Mouse (Mus musculus) embryonic facial prominence, embryonic 12.5 days (tissue): ENCODE data around the gene Gbe1. TPM values are rescaled to one million over a fixed set of nuclear protein-coding genes. Genes with fewer than 3 reads are reported as not detected.
A peak's percentile ranks its signal among the peaks of the same experiment; 100 is the strongest.

Experiments
- ATAC-seq: fragments of 200-750 bp; cut with Nextera tagmentation; 2 replicates; pipeline ENCODE4 v1.8.0; 2017; ENCODE audit not compliant: insufficient number of reproducible peaks, insufficient read depth, low FRiP score, low TSS enrichment
- H3K27ac ChIP-seq: fragments of 300-500 bp; sonication (generic); 2 replicates; pipeline ENCODE4 v1.5.1; 2016; ENCODE audit warnings: mild to moderate bottlenecking
- H3K27me3 ChIP-seq: fragments of 300-500 bp; sonication (generic); 2 replicates; pipeline ENCODE4 v1.6.1; 2016; ENCODE audit warnings: mild to moderate bottlenecking, moderate library complexity
- H3K36me3 ChIP-seq: fragments of 300-500 bp; sonication (generic); 2 replicates; pipeline ENCODE4 v1.6.1; 2016; ENCODE audit warnings: mild to moderate bottlenecking
- H3K4me1 ChIP-seq: fragments of 300-500 bp; sonication (generic); 2 replicates; pipeline ENCODE4 v1.6.1; 2016
- H3K4me2 ChIP-seq: fragments of 300-500 bp; sonication (generic); replicated peaks from 2 replicates; pipeline ENCODE4 v1.6.1; 2016; ENCODE audit warnings: mild to moderate bottlenecking, moderate library complexity
- H3K4me3 ChIP-seq: fragments of 300-500 bp; sonication (generic); 2 replicates; pipeline ENCODE4 v1.5.1; 2016; ENCODE audit warnings: mild to moderate bottlenecking
- H3K9ac ChIP-seq: fragments of 300-500 bp; sonication (generic); 2 replicates; pipeline ENCODE4 v1.6.1; 2016; ENCODE audit warnings: mild to moderate bottlenecking, moderate library complexity
- H3K9me3 ChIP-seq: fragments of 300-500 bp; sonication (generic); 2 replicates; pipeline ENCODE4 v1.6.1; 2016; ENCODE audit warnings: mild to moderate bottlenecking, moderate library complexity
- WGBS: fragments of 180-500 bp; shearing (Covaris S2); methylation state at CpG from one replicate; pipeline ENCODE4 v1.1.7; 2016; 5-methylcytosine and 5-hydroxymethylcytosine counted together
- polyA plus RNA-seq: library from polyadenylated mRNA; unstranded; fragments of >200 nt; fragmentation: Nextera tagmentation; extraction: Ambion mirVana; gene quantifications from 2 replicates; pipeline ENCODE4 v1.2.1, GENCODE M21; 2016

Gene Gbe1
- polyA plus RNA-seq = 16.5 and 17.6 TPM in 2 replicates

DNA sequence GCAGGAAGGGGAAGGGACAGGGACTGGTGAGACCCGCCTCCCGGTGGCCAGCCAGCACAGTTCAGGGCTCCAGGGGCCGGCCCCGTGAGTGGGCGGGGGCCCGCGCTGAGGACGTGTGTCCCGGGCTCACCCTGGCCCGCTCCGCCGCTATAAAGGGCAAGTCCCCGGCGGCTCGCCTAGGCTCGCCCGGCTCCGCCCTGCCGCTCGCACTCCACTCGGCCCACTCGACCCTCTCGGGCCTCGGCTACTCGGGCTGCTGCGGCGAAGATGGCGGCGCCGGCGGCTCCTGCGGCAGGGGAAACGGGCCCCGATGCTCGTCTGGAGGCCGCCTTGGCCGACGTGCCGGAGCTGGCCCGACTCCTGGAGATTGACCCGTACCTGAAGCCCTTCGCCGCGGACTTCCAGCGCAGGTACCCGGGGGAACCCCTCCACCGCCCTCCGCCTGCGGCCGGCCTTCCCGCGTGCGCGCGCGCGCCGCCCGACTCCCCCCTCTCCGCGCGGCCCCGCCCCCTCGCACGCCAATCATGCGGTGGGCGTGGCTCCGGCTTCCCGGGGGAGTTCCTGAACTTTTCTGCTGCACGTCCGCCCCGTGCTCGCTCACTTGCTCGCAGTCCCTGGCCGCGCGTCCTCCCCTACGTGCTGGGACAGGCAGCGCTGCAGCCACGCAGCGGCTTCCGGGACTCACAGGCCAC lies at the start of gene Gbe1:
Gene Gbe1, plus strand, starts transcription at position 64 of the 692 bp plus-strand sequence.
- H3K4me3 ChIP-seq = peak within 1 kb of the TSS; percentile 57
- no peaks in the 10 kb centered on the region for H3K27me3 ChIP-seq
- H3K4me1 ChIP-seq = peaks cover 3% of the 10 kb centered on the region; the same call in 1 of the 2 replicates
- ATAC-seq = peak; percentile 97
- H3K27ac ChIP-seq = peak within 1 kb of the TSS; percentile 86
- H3K36me3 ChIP-seq = no peaks in the 10 kb centered on the region
- peak within 1 kb of the TSS; percentile 73 for H3K9ac ChIP-seq
- H3K4me2 ChIP-seq = peak within 1 kb of the TSS; percentile 52
- WGBS = under 1% methylated on average over 78 of the region's 82 CpGs
- no peaks in the 10 kb centered on the region for H3K9me3 ChIP-seq

DNA sequence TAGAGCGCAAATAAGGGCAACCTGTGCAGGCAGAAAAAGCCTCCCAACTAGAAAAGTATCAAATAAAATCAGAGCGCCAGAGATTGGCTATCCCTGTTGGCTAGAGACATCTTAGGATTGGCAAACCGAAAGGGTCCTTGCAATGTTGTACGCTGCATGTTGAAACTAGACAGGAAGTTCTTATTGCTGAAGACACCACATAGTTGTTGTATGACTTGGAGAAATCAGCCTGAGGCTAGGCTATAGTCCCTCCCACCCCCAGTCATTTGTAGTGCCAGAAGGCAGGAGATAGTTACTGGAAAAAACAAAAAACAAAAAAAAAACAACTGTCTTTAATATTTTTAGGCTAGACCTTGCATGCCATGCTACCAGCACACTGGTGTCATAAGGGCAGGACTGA lies 3.1 kb upstream of the Gbe1 start:
- Histone ChIP-seq H3K4me2 (no peak overlapping the region), H3K4me3 (no peak overlapping the region), H3K4me1 (peaks cover 3% of the 10 kb centered on the region; the same call in 1 of the 2 replicates), H3K27ac (no peak overlapping the region), H3K27me3 (no peaks in the 10 kb centered on the region), H3K36me3 (no peaks in the 10 kb centered on the region), H3K9me3 (no peaks in the 10 kb centered on the region), H3K9ac (no peak overlapping the region)
- WGBS = 95% methylated on average over 4 of the region's 4 CpGs
- no peak for ATAC-seq

DNA sequence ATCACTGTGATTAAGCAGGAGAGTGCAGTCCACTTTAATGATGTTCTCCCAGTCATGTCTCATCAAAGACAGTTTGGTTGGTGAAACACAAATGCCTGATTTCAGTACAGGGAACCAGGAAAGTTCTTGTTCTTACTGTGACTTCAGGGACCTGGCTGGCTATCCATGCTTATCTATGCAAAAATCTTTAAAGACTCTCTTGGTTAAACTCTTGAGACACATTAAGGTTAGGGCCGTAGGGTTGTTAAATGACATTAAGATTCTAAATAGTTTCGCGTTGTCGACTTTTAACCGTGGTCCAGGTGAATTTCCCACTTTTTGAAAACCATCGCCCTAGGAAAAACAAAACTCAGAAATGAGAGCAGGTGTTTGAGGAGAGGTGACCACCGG lies 258 bp upstream of the Gbe1 start:
- Histone ChIP-seq H3K9ac (peak overlapping the region; percentile 73), H3K27me3 (no peaks in the 10 kb centered on the region), H3K4me1 (peaks cover 3% of the 10 kb centered on the region; the same call in 1 of the 2 replicates), H3K4me3 (peak overlapping the region; percentile 57), H3K4me2 (peak overlapping the region; percentile 52), H3K36me3 (no peaks in the 10 kb centered on the region), H3K9me3 (no peaks in the 10 kb centered on the region), H3K27ac (peak overlapping the region; percentile 86; the same call in 1 of the 2 replicates)
- no peak for ATAC-seq
- WGBS = 4% methylated on average over 7 of the region's 7 CpGs

DNA sequence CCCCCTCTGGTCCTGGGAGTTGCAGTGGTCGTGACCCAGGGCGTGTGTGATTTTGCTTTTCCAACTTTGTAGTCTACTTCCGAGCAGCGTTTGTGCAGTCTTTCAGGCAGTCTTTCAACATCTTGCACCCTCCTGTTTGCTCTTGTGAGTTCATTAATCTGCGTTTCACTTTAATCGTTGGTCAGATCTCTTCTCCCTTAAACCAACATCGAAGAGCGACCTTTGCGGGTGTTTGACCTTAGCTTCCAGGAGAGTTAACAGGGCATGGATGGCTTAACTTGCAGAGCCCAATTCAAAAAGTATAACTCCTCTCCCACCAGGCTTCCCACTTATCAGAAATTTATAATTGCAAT lies 805 bp downstream of the Gbe1 start:
- no peaks in the 10 kb centered on the region for H3K36me3 ChIP-seq
- peak overlapping the region; percentile 52 for H3K4me2 ChIP-seq
- peak overlapping the region; percentile 86 for H3K27ac ChIP-seq
- H3K9me3 ChIP-seq = no peaks in the 10 kb centered on the region
- H3K27me3 ChIP-seq = no peaks in the 10 kb centered on the region
- 0% methylated on average over 9 of the region's 9 CpGs for WGBS
- H3K9ac ChIP-seq = peak overlapping the region; percentile 73
- peaks cover 3% of the 10 kb centered on the region; the same call in 1 of the 2 replicates for H3K4me1 ChIP-seq
- no peak for ATAC-seq
- H3K4me3 ChIP-seq = peak overlapping the region; percentile 57

- Histone ChIP-seq H3K4me1 (peaks cover 3% of the 10 kb centered on the region; the same call in 1 of the 2 replicates), H3K9me3 (no peaks in the 10 kb centered on the region), H3K9ac (no peak overlapping the region), H3K4me3 (no peak overlapping the region), H3K27me3 (no peaks in the 10 kb centered on the region), H3K27ac (no peak overlapping the region), H3K4me2 (no peak overlapping the region), H3K36me3 (no peaks in the 10 kb centered on the region)
- WGBS = 43% methylated on average over 3 of the region's 3 CpGs
- no peak for ATAC-seq
Observed at GRCm38 (mm10) chr16:70315261-70315660, 1.5 kb downstream of the Gbe1 start.

GRCm38 (mm10) chr16:70315862-70316390 lies 2.2 kb downstream of the Gbe1 start:
- Histone ChIP-seq H3K27ac (no peak overlapping the region), H3K9me3 (no peaks in the 10 kb centered on the region), H3K4me1 (peaks cover 3% of the 10 kb centered on the region; the same call in 1 of the 2 replicates), H3K36me3 (no peaks in the 10 kb centered on the region), H3K4me2 (no peak overlapping the region), H3K9ac (no peak overlapping the region), H3K4me3 (no peak overlapping the region), H3K27me3 (no peaks in the 10 kb centered on the region)
- no peak for ATAC-seq
- WGBS = 65% methylated on average over 3 of the region's 3 CpGs

GRCm38 (mm10) chr16:70319388-70319787 lies 5.6 kb downstream of the Gbe1 start:
- Histone ChIP-seq H3K27ac (no peak overlapping the region), H3K36me3 (no peaks in the 10 kb centered on the region), H3K4me1 (no peaks in the 10 kb centered on the region), H3K9me3 (no peaks in the 10 kb centered on the region), H3K9ac (no peak overlapping the region), H3K4me2 (no peak overlapping the region), H3K27me3 (no peaks in the 10 kb centered on the region), H3K4me3 (no peak overlapping the region)
- 88% methylated on average over 6 of the region's 6 CpGs for WGBS
- no peak for ATAC-seq

DNA sequence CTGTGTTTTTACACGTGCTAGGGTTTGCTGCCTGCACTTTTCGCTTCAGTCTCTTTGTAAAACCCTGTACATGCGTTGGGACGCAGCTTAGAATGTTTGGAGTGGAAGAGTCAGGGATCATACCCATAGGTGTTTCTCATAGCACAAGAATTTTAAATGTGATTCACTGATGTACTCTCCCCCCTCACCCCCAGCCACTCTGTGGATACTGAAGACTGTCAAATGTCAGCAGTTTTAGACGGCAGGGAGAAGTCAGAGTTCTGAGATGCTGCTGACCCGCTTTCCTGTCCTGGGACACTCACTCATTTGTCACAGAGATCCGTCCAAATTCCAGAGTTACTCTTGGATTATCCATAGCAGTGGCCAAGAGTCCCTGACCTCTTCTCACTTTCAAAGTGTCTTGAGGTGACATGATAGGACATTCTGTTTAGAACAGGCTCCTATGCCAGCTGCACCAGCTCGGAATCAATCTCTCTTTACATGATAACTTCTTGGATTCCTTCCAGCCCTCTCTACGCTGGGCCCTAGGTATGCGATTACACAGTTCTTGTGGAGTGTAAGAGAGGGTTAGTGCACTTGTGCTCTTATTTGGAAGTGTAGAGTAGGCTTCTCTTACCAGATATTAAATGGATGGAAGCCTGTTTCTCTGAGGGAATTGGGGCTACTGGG lies 7.0 kb downstream of the Gbe1 start:
- WGBS = 72% methylated on average over 10 of the region's 10 CpGs
- 0 out of 2 replicates have a peak, but pooled peaks have one; percentile 41 for ATAC-seq
- Histone ChIP-seq H3K9ac (no peak overlapping the region), H3K27ac (no peak overlapping the region), H3K27me3 (no peaks in the 10 kb centered on the region), H3K4me1 (no peaks in the 10 kb centered on the region), H3K9me3 (no peaks in the 10 kb centered on the region), H3K4me2 (no peak overlapping the region), H3K36me3 (no peaks in the 10 kb centered on the region), H3K4me3 (no peak overlapping the region)

DNA sequence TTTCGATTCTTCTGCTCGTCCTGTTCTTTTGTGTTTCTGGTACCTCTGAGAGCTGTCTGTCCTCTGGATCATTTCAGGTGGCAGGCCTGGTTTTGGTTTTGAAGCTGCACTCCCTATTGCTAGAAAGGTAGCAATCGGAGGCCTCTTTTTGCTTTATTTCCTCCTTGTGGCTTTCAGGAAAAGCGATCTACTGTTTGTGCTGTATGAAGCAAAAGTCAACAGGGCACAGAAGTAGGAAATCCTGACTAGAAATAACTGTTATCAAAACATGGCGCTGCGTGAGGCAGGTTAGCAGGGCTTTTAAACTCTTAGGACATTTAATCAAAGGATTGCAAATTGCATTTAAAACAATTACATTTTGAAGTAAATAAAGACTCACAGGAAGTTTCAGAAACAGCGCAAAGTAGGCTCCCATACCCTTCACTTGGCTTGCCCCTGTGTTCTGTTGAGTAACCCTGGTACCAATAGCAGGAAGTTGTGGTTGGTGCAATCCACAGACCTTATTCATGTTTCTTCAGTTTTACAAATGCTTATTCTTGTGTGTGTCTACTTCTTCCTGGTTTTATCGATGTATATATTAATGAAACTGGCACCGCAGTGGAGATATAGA lies 12.7 kb downstream of the Gbe1 start:
- H3K4me3 ChIP-seq = no peak overlapping the region
- H3K27ac ChIP-seq = no peak overlapping the region
- no peak overlapping the region for H3K9ac ChIP-seq
- H3K27me3 ChIP-seq = no peaks in the 10 kb centered on the region
- ATAC-seq = no peak
- 85% methylated on average over 9 of the region's 9 CpGs for WGBS
- H3K9me3 ChIP-seq = no peaks in the 10 kb centered on the region
- H3K36me3 ChIP-seq = no peaks in the 10 kb centered on the region
- H3K4me2 ChIP-seq = no peak overlapping the region
- H3K4me1 ChIP-seq = no peaks in the 10 kb centered on the region

DNA sequence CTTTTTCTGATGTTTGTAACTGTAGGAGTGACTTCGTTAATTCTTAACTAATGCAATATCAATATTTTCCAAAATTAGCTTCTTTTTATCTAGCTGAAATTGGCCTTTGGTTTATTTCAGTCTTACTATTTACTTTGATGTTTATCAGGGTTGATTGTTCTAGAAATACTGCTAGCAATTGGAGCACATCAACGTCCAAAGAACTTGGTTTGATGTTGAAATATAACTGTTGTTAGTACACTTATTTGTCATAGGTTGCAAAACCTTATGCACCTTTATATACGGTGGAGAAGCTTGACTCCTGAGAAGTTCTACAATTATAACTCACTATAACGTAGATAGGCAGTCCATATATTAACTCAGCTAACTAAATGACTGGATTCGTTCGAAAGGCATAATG lies 14.8 kb downstream of the Gbe1 start:
- Histone ChIP-seq H3K27me3 (no peaks in the 10 kb centered on the region), H3K27ac (no peak overlapping the region)
- ATAC-seq = no peak

DNA sequence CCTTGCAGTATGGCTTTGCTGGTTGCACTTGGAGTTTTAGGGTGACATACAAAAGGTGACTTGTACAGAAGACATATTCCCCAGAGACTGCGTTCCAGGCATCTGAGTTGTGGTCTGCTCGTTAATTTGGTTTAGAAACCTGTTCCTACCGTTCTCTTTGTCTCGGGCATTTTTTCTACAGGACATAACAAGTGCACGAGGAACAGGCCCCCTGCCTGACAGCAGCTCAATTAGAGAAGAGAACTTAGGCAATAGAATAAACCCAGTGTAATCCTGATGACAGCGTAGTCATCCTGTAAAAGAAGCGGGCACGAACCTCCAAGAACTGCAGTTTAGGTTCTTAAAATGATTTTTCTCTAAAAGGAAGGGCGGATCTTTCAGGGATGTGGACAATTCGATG lies 15.3 kb downstream of the Gbe1 start:
- H3K4me1 ChIP-seq = no peaks in the 10 kb centered on the region
- no peak overlapping the region for H3K9ac ChIP-seq
- 79% methylated on average over 10 of the region's 10 CpGs for WGBS
- H3K9me3 ChIP-seq = no peaks in the 10 kb centered on the region
- ATAC-seq = no peak
- no peak overlapping the region for H3K4me3 ChIP-seq
- H3K36me3 ChIP-seq = no peaks in the 10 kb centered on the region
- H3K27me3 ChIP-seq = no peaks in the 10 kb centered on the region
- H3K4me2 ChIP-seq = no peak overlapping the region
- H3K27ac ChIP-seq = no peak overlapping the region

More for the DNA sequence above, 14.8 kb downstream of the Gbe1 start:
- Histone ChIP-seq H3K4me1 (no peaks in the 10 kb centered on the region), H3K36me3 (no peaks in the 10 kb centered on the region), H3K9me3 (no peaks in the 10 kb centered on the region), H3K4me2 (no peak overlapping the region), H3K4me3 (no peak overlapping the region), H3K9ac (no peak overlapping the region)
- 89% methylated on average over 6 of the region's 6 CpGs for WGBS
